Mouse (Mus musculus): Measurements from ENCODE around the gene Mgll.

The Mgll gene

DNA sequence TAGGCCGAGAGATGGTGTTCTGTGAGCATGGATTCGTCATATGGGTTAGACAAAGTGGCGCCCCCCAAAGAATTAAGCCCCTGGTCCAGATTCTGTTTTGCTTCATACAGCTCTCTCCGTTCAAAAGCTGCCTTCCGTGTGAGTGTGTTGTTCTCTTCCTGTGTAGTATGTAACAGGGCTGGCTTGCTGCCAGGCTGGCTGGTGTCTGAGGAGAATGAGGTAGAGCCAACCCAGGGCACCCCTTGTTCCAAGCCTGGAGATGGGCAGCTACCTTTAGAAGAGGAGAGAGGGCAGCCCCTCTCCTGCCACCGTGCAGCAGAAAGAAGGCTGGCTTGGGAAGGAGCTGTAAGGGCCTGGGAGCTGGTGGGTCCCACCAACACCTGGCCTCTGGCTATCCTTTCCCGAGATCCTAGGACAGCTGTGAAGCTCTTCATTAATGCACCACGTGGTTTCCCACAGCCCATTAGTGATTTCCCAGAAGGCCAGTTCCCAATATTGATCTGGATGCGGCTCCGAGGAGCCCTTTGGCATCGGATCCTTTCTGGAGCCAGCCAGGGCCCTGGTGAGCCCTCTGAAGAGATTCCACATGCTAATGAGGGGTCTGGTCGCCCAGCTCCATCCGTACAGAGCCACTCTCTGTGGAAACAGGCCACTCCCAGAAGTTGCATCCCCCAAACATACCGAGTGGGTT, 19.5 kb downstream of the Mgll start:
- no peak for DNase-seq (ENCODE audit: low read depth, low spot score)

DNA sequence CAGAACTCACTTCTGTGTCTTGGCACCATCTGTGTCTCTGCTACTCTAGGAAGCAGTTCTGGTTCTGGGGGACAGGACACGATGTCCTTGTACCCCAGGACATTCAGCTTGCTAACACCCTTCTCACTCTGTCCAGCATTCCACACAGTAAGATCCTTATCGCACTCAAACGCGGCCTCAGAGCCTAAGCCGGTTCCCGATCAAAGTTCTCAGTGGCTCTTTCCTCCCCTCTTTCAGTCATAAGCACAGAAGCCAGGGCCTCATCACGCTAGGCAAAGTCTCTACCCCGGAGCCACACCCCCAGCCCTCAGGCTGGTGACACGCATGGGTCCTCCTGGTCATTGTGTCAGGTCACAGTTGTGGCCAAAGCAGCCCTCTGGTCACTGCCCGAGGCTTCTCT, 20.8 kb downstream of the Mgll start:
- no peak for DNase-seq (ENCODE audit: low read depth, low spot score)

DNA sequence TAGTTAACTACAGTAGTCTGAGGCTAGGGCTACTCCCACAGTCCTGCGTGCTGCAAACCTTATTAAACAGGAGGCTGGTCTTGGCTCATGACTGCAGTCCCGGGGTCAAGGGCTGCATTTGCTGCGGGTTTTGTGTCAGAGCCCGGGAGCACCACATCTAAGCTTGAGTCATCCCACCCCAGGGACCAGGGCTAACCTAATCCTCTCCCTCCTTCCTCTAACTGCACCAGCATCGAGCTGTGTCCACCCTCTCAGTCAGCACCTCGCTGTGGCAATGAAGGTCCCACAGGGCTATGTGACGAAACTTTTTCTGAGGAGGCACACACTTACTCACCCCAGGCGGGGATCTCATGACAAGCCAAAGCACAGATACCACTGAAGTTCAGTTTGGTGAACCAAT, 22.1 kb downstream of the Mgll start:
- no peak for DNase-seq (ENCODE audit: low read depth, low spot score)

DNA sequence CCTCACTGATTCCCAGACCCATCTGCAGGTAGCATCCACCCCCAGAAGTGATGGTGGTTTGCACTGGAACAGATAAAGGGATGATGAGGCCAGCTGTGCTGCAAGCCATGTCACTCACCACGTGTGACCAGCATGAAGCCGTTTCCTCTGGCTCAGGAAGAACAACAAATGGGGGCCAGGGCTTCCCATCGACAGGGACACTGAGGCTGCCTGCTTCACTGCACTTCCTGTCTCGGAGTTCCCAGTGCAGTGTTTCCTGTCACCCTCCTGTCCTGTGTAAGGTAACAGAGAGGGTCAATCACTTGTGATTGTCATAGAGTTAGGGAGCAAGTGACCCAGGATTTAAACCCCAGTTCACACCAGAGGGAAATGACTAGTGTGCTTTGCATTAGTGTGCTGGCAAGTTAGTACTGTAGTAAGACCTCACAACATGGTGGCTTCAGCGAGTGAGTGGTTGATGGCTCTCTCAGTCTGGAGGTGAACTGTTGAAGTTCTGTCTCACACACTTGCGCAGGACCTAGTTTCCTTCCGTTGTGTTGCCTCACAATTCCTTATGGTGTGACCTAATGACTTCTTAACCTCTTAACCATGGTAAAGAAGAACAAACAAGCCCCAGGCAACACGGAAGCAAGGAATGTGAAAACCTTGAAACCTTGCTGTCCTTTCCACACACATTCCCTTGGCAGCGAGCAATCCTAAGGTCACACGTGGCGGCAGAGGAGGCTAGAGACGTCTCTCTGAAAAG, 23.3 kb downstream of the Mgll start:
- DNase-seq (ENCODE audit: low read depth, low spot score), result no peak

DNA sequence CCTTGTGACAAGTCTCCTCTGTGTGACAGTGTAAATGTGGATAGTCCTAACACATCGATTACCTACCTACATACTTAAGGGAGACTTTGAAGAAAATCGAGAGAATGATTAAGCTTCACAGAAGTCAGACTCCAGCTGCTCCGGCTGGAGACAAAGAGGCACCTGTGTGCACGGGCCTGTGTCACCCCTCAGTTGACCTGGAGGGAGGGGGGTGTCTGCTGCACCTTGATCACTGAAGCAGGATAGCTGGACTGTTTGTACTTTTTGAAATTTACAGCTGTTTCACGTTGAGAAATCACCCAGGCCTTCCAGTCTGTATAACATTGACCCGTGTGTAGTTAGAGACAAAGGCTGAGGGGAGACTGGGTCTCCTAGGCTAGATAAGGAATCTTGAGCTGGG, 26.7 kb downstream of the Mgll start:
- DNase-seq (ENCODE audit: low read depth, low spot score), result no peak

DNA sequence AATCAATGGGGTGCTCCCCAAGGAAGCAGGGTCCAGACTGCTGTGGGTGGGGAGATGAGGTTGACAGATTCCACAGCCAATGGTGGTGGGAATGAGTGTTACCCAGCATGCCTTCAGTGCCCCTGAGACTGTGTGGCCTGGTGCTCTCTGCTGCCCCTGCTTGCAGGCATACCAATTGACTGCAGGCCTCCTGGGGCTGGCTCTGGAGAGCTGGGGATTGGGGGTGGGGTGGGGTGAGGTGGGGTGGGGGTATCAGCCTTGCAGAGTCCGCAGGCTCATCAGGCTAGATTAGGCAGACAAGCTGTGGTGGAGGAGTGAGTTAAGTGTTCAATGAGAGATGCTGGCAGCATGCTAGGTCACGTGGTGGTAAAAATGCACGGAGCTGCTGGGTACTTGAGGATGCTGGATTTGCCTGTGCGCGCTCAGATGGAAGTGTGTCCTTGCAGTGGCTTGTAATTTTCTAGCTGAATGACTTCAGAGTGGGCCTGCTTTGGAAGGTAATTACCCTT, 28.6 kb downstream of the Mgll start:
- no peak for DNase-seq (ENCODE audit: low read depth, low spot score)

DNA sequence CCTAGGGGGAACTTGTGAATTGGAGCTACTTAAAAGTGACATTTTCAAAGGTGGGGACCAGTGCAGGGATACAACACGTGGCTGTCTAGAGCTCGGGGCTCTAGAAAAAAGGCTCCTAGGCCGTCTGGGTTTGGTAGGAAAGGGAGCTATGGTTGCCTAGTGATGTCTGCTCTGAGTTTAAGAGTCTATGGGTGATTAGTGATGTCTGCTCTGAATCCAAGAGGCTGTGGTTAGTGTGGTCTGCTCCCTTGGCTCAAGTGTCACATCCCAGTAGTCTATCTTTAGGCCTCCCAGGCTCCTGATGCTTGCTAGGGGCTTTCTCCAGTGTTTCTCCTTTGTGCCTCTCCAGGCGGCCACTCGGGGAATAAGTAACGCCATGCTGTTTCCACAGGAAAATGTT, 29.4 kb downstream of the Mgll start:
- DNase-seq (ENCODE audit: low read depth, low spot score), result no peak

DNA sequence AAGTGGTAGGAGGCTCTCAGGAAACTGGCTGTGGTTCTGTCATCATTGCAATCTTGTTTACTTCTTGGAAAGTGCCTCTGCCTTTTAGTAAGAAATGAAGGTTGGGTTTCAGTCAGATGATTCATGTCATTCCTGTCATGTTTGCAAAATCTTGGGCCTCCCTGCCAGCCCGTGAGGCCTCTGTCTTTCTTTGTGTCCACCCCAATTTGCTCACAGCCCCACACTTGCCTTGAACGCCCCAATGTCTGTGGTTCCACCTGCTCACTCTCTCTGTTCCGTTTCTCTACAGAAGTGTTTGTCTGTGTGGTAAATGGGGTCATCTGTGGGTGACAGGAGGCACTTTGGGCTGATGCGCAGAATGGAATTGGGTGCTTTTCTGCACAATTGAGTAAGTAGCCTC, 32.8 kb downstream of the Mgll start:
- no peak for DNase-seq (ENCODE audit: low read depth, low spot score)

DNA sequence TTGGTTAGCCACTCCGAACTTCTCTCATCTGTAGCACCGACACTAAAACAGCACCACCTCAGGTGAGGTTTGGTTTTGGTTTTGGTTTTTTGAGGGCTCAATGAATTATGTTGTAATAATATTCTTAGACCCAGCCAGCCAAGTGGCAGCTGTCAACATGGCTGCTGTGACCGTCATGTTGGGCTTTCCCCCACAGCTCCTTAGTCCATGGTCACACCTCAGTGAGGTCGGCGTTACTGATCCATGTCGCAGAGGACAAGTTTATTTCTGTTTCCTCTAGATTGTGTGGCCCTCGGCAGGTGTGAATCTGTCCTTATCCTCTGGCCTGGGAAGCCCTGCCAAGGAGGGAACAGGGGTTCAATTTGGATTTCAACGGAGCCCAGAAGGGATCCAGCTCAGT, 33.9 kb downstream of the Mgll start:
- no peak for DNase-seq (ENCODE audit: low read depth, low spot score)

DNA sequence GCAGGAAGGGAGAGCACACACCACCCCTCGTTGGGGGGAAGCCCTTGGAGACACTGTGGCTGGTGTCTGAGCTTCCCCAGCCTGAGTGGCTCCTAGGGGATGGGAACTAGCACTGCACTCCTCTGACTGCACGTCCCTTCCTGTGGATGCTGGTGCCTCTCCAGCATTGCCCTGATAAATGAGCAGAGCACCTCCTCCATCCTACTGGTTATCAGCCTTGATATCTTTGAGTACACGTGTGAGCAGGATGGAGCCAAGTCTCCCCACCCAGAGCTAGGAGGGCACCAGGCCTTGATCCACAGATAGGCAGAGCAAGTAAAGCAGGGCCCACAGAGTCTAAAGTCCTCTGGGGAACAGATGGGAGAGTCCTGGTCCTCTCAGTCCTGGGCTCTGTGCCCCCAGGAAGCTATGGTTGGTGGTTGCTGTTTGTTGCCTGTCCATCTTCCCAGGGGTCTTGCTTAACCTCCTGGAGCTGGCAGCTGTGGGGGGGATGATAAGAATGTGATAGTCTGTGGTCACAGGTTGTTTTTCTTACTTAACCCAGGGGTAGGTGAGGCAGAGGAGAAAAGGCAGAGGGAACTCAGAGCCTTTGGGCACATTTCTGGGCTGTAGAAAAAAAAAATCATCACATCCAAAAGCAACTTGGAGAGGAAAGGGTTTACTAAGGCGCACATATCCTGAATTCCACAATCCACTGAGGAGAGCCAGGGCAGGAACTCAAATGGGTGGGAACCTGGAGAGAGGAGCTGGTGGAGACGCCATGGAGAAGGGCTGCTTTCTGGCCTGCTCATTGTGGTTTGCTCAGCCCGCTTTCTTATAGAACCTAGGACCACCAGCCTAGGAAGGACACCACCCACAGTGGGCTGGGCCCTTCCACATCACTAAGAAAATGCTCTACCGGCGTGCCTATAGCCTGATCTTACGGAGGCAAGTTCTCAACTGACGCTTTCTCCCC, 34.6 kb downstream of the Mgll start:
- DNase-seq (ENCODE audit: low read depth, low spot score), result no peak

DNA sequence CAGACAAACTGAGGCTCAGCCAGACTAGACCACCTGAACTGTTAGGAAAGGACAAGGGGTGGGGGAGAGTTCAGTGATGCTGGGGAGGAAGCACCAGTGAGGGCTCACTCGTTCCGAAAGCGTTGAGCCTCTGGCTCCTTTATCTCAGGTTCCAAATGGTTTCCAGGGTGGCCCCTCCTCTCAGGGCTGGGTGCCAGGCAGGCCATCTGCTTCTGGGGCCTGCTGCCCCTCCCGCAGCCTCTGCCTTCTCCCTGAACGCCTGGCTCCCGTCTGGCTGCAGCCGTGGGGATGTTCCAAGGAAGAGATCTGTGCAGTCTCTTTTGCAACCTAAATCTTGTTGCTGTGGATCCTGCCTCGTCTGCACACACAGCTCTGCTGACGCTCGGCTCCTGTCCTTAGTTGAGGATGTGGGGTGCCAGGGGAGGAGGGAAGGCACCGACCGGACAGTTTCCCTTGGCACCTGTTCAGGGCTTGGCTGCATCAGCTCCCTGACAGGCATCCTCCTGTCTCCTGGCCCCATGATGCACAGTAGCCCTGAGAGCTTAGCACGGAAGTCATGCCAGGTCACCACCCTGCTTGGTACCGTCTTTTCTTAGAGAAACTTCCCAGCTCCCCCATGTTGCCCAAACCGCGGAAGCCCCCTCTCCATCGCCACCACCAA, 35.7 kb downstream of the Mgll start:
- DNase-seq (ENCODE audit: low read depth, low spot score), result peak; percentile 77

DNA sequence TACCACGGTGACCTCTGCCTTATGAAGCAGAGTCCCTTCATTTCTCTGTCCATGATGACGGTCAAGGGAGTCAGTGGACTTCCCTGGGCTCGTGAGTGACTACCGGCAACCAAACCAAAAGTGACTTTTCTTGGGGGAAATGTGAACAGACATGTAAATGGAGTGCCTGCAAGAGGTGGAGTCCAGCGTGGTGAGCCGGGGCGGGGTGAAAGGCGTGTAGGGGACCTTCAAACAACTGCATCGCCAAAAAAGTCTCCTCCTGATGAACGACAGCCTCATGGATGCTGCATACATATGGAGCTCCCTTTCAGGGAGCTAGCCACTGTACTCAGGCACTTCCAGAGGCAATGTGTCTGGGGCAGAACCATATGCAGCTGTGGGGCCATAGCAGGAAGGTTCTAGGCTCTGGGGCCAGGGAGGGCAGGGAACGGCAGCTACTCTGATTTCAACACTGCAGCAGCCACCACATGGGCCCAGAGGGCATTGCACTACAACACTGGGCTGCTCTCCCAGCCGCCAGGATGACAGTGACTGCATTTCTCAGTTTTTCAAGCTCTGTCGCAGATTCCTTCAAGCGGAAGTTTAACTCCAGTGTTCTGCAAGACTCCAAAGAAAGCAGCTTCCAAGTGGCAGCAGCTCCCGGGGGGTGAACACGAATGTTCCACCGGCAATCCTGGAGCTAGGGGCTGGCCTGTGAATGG, 36.9 kb downstream of the Mgll start:
- no peak for DNase-seq (ENCODE audit: low read depth, low spot score)

DNA sequence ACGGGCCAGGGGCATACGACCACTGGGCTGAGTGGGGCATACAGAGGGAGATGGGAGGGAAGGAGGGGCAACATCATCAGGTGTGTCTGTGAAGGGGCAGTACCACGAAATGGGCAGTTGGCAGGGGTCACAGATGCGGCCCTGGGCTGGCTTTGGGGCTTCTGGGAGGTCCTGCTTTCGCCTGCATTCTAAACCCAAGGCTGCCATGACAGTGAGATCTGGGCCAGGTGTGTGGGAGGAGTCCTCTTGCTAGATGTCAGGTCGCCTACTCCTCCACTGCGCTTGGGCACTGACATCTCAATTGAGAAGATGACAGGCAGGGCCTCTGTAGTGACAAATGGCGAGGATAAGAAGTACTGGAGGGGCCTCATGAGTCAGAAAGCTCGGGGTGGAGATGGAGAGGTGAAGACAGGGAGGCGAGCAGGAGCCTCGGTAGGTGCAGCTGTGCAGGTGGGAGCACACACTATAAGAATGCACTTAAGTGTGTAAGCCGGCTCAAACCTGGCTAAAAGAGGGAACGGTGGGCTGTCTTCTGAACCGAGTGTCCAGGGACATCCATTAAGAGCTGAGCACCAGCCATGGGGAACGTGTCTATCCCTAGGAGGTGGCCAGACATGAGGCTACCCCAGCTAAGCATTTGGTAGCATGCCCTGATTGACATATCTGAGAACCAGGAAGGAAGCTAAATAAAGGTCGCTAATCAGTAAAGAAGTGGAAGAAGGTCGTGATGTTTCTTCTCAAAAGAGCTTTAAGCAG, 37.6 kb downstream of the Mgll start:
- DNase-seq (ENCODE audit: low read depth, low spot score), result no peak

DNA sequence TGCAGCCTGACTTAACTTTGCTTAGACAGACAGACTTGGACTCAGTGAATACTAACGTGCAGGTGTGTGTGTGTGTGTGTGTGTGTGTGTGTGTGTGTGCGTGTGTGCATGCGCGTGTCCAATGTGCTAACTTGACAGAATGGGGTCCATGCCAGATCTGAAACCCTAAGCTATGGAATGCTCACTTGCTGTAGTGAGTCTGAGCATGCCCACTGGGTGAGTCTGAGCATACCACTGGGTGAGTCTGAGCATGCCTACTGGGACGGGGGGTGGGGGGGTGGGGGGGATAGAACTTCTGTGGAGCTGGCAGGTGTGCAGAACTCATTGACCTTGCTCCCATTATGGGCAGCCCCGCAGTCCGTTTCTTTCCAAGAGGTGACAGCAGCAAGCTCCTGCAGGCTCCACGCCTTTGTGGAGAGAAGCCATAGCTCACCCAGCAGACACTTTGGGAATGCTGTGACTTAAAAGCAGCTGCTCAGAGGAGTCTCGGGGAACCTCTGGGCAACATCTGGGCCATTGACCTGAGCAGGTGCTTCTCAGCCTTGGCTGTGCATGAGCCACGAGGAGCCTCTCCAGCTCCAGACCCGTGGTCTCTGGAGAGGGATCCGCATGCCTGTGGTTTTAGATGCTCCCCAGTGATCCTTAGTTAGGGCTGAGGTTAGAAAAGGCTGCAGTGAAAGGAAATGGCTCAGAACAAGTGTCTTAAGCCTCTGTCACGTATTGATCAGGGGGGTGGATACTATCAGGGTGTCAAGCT, 38.4 kb downstream of the Mgll start:
- DNase-seq (ENCODE audit: low read depth, low spot score), result no peak

DNA sequence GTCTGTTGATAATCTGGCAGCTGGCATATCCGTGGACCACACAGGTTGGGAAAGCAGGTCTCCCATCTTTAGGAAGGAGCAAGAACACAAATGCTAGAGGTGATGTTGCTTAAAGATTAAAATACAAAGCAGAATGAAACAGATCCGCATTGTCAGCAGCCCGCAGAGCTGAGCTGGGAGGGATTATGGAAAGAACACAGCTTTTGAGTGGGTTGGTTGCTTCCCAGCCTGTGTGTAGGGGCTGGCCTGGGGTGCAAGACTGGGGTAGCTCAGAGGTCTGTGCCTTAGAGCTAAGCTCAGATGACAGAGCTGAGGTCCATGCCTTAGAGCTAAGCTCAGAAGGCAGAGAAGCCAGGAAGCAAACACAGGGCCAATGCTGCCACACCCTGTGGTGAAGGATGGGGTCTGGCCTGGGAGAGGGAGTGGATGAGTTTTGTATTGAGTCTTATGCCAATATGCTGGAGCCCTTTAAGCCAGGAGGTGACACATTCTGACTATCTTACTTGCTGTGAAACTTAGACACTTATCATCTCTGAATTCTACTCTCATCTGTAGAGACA, 39.4 kb downstream of the Mgll start:
- DNase-seq (ENCODE audit: low read depth, low spot score), result no peak

DNA sequence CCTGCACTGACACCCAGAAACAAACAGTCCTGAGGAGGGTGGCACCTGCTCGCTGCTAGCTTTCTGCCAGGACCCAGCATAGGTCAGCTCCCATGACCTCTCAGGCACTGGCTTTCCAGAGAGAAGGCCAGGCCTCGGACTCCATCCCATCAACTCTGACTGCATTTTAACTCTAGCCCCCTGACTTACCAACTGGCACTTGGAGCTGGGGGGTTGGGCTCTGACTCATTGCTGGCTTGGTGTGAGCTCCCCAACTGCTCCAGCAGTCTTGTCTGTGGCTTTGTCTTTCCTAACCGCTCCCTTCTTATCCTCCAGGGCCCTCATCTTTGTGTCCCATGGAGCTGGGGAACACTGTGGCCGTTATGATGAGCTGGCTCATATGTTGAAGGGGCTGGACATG, 40.1 kb downstream of the Mgll start:
- no peak for DNase-seq (ENCODE audit: low read depth, low spot score)

DNA sequence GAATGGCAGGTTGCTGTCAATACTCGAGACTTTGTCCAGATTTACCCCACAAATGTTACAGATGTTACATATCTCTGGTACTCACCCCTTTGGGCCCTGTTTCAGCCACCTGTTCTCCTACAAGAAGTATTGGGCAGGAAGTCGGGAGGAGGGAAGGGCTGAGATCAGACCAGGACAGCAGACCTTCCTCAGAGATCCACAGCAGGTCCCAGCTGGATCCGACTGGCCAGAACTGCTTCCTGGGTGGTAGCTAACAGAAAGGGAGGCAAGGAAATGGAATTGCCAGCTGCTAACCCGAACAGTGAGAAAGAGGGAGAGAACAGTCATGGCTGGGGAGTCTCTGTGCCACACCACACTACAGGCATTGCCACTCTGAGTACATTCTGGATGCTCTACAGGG, 43.5 kb downstream of the Mgll start:
- DNase-seq (ENCODE audit: low read depth, low spot score), result no peak

DNA sequence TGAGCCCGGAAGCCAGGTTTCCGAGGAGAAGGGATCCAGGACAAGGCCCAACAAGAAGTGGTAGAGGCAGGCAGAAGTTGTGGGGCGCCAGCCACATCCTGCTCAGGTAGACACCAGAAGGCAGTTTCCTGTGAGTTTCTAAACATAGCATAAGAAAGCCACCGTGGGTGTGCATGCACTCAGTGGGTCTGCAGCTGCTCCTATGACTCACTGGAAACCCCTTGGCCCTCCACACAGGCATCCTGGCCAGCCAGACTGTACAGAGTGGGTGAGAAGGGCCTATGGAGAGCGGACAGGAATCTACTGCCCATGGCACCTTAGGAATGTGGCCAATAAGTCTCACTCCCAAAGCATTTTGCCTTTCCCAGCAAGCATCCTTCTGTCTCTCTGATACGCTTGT, 45.5 kb downstream of the Mgll start:
- no peak for DNase-seq (ENCODE audit: low read depth, low spot score)

DNA sequence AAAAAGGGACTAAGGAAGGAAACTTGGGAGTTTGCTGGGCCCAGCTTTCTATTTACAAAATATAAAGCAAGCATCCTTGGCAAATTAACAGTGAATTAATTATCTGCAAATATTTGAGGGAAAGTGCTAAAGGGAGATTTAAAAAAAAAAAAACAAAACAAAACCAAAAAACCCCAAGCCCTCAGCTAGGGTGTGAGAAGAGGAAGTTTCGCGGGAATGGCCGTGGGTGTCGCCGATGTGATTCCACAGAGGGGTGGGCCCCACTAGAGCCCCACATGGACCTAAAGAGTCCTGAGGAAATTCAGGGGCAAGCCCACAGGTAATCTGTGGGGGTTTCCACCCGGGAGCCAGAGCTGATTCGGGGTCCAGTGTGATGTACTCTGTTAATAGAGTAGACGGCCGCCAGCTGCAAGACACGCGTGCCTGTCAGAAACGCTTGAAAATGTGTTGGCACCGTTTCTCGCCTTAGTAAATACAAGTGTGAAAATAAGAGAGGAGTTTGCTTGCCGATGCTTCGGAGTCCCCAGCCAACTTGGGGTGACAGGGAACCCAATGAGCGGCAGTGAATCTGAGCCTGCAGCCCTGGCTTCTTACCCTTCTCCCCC, 46.2 kb downstream of the Mgll start:
- no peak for DNase-seq (ENCODE audit: low read depth, low spot score)
